Mouse (Mus musculus) adrenal gland, postnatal 25 days (tissue): Measurements from ENCODE around the gene Oard1. TPM values are rescaled to one million over a fixed set of nuclear protein-coding genes. Genes with fewer than 3 reads are reported as not detected.

ENCODE experiments used
- DNase-seq: peaks from one replicate; pipeline ENCODE4 v3.0.0; 2021; ENCODE audit warnings: mixed read lengths
- total RNA-seq: library from RNA; stranded (reverse); gene quantifications from 2 replicates; pipeline ENCODE4 v1.2.3, GENCODE M21; 2021

The Oard1 gene
- total RNA-seq, 1 experiment from 2014 or later: 31.2 TPM

GRCm38 (mm10) chr17:48436487-48436886 lies 26.7 kb downstream of the Oard1 start:
- no peak for DNase-seq

GRCm38 (mm10) chr17:48437421-48437911 lies 27.7 kb downstream of the Oard1 start:
- DNase-seq: no peak

DNA sequence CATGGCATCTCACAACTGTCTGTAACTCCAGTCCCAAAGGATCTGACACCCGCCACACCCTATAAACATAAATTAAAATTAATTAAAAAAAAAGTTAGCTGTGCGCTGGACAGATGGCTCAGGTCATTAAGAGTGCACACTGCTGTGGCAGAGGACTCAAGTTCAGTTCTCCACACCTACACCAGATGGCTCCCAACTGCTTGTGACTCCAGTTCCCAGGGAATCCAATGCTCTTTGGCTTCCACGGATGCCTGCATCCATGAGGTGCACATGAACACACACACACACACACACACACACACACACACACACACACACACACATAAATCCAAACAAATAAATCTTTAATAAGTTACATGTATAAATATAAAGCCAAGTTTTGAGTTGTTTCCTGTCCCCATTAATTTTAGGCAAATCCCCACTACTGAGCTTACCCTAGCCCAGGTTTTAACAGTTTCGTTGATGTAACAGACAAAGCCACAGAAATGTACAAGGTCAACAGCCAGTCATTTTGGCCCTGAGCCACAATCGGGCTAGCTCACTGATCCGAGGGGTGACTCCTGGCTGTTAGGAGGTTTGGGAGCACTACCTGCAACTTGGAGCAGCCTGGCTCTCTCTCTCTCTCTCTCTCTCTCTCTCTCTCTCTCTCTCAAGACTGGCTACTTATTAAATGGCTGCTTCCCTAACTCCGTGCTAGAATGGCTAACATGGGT lies 33.1 kb downstream of the Oard1 start:
- DNase-seq: peak; percentile 60

- DNase-seq: no peak
These were observed 33.8 kb downstream of the Oard1 start for GRCm38 (mm10) chr17:48443542-48444145.

DNA sequence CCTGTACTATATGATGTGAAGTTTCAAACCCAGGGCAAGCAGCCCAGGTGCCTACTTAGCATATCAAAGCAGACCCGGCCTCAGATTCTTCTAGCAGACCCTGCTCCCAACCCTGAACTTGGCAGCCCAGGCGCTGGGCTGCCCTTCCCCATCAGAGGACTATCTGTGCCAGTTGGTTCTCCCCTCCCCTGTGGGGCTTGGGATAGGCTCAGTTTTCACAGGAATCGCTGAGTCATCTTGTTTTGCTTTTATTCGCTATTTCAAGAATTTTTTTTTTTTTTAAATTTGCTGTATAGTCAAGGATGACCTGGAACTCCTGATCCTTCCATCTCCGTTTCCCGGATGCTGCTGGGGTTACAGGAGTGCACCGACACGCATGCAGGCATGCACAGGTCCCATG lies 37.9 kb downstream of the Oard1 start:
- no peak for DNase-seq

DNA sequence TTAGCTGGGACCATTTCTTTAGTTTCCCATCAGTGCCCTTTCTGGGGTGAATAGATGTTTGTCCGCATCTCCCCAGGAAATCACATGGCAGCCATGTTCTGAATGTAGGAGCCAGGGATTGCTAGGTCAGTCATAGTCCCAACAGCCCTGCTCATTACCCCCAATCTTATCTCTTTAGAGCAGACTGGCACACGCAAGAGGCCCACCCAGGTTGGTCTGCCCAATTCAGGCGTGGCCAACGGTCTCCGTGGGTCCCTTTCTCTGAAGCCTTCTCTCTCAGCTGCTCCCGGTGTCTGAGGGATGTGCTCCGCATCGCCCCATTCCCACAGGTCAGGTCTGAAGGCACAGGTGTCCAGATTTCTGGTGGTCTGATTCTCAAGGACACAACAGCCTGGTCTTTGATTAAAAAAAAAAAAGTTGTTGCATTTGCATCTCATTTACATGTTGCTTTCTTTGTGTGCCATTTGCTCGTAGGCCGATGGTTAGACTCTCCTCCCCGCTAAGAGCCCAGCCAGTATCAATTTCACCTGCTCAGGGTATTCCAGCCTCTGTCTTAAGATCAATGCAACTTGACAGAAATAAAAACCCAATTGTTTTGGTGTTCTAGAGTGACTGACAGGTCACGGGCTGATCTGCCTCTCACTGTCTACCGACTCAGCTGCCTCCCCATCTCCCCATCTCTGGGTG lies 41.0 kb downstream of the Oard1 start:
- no peak for DNase-seq

DNA sequence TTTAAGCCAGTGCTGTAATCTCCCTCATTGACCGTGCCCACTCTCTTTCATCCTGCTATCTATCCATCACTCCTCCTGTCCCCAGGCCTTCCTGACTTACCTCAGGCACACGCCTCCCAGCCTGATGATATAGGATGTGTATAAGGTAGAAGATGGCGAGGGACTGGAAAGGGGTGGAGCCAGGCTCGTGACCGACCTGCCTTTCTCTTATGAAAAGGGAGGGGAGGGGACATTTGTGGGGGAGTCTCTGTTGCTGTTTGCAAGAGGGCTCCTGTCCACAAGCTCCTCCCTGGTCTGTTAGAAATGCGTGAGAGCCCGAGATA lies 41.5 kb downstream of the Oard1 start, which contains the start of gene Tspo2:
TSS of gene Tspo2 (minus strand) at position 170 of the 323 bp plus-strand sequence.
- DNase-seq: no peak

- no peak for DNase-seq
These were observed 42.1 kb downstream of the Oard1 start for GRCm38 (mm10) chr17:48451753-48452444.

DNA sequence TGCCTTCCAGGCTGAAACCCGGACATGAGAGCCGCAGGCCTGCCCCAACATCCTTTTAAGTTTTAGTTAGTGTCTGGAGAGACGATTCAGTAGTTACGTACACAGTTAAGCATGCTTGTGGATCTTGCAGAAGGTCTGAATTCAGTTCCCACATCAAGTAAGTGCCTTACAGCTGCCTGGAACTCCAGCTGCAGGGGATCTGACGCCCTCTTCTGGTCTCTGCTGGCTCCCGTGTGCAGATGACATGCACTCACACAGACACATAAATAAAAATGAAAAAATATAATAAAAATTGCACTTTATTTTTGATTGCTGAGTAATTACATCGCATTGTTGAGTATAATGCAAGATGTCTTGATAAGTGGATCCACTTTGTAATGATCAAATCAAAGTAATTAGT lies 43.7 kb downstream of the Oard1 start:
- DNase-seq: no peak

DNA sequence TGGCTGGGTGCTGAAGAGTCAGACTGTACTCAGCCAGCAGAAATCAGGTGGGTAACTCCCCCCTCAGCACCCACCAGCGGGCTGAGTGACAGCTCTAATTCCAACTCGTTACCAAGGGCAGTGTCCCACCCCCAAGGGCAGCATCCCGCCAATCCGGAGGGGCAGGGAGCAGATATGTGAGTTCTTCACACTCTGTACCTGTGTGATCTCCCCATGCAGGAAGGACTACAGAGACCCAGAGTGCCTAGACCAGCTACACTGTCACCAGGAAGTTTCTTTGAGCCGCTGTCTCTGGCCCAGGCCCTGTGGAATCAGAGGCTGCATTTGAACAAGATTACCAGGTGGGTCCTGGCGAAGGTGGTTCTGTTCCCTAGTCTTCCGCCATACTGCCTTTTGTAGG lies 44.4 kb downstream of the Oard1 start:
- no peak for DNase-seq

GRCm38 (mm10) chr17:48454688-48455087 lies 44.9 kb downstream of the Oard1 start, which contains the start of gene Unc5cl:
Unc5cl (plus strand) TSS chr17:48454901.
- no peak for DNase-seq

DNA sequence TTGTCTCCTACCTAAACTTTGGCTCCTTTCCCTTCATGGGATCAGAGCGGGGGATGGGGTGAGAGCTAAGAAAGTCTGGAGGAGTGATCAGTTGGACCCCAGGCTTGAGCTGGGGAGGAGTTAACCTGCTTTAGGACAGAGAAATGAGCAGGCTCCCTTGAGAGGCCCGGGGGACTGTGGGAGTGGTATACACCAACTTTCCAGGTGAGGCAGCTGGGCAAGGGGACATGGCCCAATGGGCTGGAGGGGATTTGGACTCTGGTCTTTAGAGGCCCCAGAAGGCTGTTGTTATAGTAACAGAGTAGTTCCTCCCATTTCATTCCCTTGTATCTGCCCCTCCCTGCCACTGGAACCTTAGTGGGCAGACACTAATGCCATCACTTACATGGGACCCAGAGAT lies 46.1 kb downstream of the Oard1 start:
- DNase-seq: no peak

DNA sequence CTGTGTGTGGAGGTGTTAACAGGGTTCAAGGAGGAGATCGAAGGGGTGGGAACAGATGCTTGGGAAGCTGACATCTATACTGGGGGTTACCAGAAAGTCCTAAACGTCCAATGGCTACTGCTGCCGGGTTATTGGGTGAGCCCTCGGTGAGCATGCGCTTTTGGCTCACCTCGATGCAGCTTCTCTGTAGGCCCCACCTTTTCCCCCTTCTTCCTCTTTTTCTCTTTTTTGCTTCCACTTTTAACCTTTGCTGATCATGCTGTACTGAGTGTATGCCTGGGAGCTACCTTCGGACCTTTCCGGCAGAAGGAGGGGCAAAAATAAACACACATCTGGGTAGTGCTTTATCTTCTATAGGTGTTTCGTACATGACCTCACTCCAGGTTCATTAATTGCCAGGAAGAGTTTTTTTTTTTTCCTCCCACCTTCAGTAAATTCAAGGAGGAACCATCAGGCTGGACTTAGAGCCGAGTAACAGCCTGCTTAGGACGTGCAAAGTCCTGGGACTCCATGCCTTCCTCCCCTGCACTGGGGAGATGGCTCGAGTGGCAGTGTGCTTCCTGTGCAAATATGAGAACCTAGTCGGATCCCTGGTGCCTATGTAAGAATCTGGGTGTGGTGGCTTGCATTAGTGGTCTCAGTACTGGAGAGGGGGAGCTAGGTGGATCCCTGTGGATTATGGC lies 48.3 kb downstream of the Oard1 start:
- no peak for DNase-seq

GRCm38 (mm10) chr17:48462096-48462495 lies 52.3 kb downstream of the Oard1 start:
- no peak for DNase-seq

DNA sequence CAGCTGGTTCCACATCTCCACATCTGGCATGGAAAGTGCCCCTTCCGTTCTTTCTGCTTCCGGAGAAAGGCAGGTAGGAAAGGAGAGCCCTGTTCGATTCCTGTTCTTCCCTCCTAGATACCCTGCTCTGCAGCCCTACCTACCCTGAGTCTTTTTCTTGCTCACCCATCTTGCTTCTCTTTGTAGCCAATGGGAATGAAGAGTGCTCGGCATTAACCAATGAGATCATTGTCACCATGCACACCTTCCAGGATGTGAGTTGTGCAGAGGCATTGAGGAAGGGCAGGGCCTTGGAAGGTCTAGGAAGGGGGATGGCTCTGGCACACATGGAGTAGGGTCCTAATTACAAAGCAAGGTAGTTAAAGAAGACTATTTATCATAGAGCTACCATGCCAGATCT lies 53.6 kb downstream of the Oard1 start:
- no peak for DNase-seq

Other genes starting within 250 kb of the Oard1 start
- not detected in 2 replicates for gene A530064D06Rik, start 242.7 kb upstream of the Oard1 start, total RNA-seq
- gene Trem1, start 177.2 kb upstream of the Oard1 start, total RNA-seq: not detected in 2 replicates
- gene Trem3, start 162.2 kb upstream of the Oard1 start, total RNA-seq: not detected in 2 replicates
- 0.52 and 1.00 TPM in 2 replicates for gene Treml4, start 145.7 kb upstream of the Oard1 start, total RNA-seq
- gene Treml2, start 110.5 kb upstream of the Oard1 start, total RNA-seq: 0.15 TPM in 1 of 2 replicates, not detected in the other
- gene B430306N03Rik, start 93.9 kb upstream of the Oard1 start, total RNA-seq: 0.12 TPM in 1 of 2 replicates, not detected in the other
- gene Trem2, start 63.6 kb upstream of the Oard1 start, total RNA-seq: 1.00 and 1.7 TPM in 2 replicates
- not detected in 2 replicates for gene Treml1, start 50.1 kb upstream of the Oard1 start, total RNA-seq
- gene Nfya, start 108 bp upstream of the Oard1 start, total RNA-seq: 36.6 and 39.2 TPM in 2 replicates
- gene Apobec2, start 22.9 kb downstream of the Oard1 start, total RNA-seq: 1.3 and 1.5 TPM in 2 replicates
- not detected in 2 replicates for gene Tspo2, start 41.5 kb downstream of the Oard1 start, total RNA-seq
- not detected in 2 replicates for gene Unc5cl, start 44.9 kb downstream of the Oard1 start, total RNA-seq